Mouse (Mus musculus) spleen, adult 2 months (tissue): ENCODE results near the gene Vmn1r5. TPM values are rescaled to one million over a fixed set of nuclear protein-coding genes. Genes with fewer than 3 reads are reported as not detected.
"Not testable (repeated sequence)": the region's sequence is repeated elsewhere in the genome, so short reads cannot be mapped to it uniquely, and the experiment has no call there.

Experiments used
- DNase-seq, 2 experiments: peaks; one replicate each; pipeline versions ENCODE4 v3.0.0 to v3.0.0-alpha.2; 2012 to 2021; ENCODE audit warnings: low spot score in 2 of 2, low read depth in 1 of 2
- H3K27ac ChIP-seq: fragments of 200-500 bp; 2 replicates; pipeline ENCODE4 v1.5.1; 2012; ENCODE audit warnings: low read length, inconsistent platforms; ENCODE audit not compliant: insufficient read depth
- H3K27me3 ChIP-seq: fragments of 200-500 bp; 2 replicates; pipeline ENCODE4 v1.6.1; 2012; ENCODE audit warnings: mild to moderate bottlenecking, moderate library complexity, low read length, inconsistent platforms; ENCODE audit not compliant: control insufficient read depth, insufficient read depth
- H3K36me3 ChIP-seq: fragments of 200-500 bp; 2 replicates; pipeline ENCODE4 v1.6.1; 2012; ENCODE audit warnings: mild to moderate bottlenecking, low read length, inconsistent platforms; ENCODE audit not compliant: control insufficient read depth, insufficient read depth
- H3K4me1 ChIP-seq: fragments of 200-500 bp; 2 replicates; pipeline ENCODE4 v1.6.1; 2011; ENCODE audit warnings: inconsistent platforms; ENCODE audit not compliant: control insufficient read depth, insufficient read depth, insufficient read length
- H3K4me3 ChIP-seq: fragments of 200-500 bp; 2 replicates; pipeline ENCODE4 v1.5.1; 2011; ENCODE audit warnings: mild to moderate bottlenecking, inconsistent platforms; ENCODE audit not compliant: insufficient read depth, insufficient read length; ENCODE audit errors: extremely low read depth
- CTCF ChIP-seq: fragments of 200-500 bp; IDR thresholded peaks from 2 replicates; pipeline ENCODE4 v1.5.1; 2011; ENCODE audit warnings: mild to moderate bottlenecking, inconsistent platforms; ENCODE audit not compliant: insufficient read depth, insufficient read length, insufficient replicate concordance; ENCODE audit errors: extremely low read depth
- POLR2A ChIP-seq: fragments of 200-500 bp; IDR thresholded peaks from 2 replicates; pipeline ENCODE4 v1.6.1; 2011; ENCODE audit warnings: low read depth, low read length, inconsistent platforms
- WGBS: fragments of 180-500 bp; shearing (Covaris S2); methylation state at CpG from one replicate; pipeline ENCODE4 v1.1.7; 2018; 5-methylcytosine and 5-hydroxymethylcytosine counted together
- polyA plus RNA-seq: library from polyadenylated mRNA; depleted of rRNA; stranded (reverse); fragments of >200 nt; gene quantifications from 2 replicates; pipeline ENCODE4 v1.2.3, GENCODE M21; 2012; rRNA removed

The Vmn1r5 gene
- polyA plus RNA-seq, 1 experiment = not detected

GRCm38 (mm10) chr6:56956436-56956835 is 13.6 kb upstream of the Vmn1r5 start:
- no peak for TF ChIP-seq POLR2A
- no peak for TF ChIP-seq CTCF
- Histone ChIP-seq H3K27me3 (no peaks in the 10 kb centered on the region), H3K27ac (no peak overlapping the region), H3K36me3 (no peaks in the 10 kb centered on the region), H3K4me1 (no peaks in the 10 kb centered on the region), H3K4me3 (no peak overlapping the region)
- WGBS = 77% methylated on average over 5 of the region's 5 CpGs
- DNase-seq = no peak

DNA sequence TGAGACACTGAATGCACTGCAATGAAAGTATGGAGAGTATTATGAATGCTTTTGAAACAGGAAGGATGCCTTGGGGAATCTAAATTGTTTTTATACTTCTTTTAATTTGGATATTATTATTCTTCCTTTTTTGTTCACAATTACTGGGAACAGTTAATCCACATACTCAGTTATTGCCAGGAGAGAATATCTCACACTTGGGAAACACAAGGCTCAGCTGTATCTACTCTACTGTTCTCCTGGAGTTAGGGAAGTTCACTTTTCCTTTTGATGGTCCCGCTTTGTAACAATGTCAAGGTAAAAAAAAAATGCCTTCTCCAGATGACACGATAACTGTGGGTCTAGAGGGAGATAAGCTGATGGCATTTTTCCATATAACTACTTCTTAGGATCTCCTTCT is 26.9 kb downstream of the Vmn1r5 start, which contains the start of gene Vmn1r6:
Vmn1r6 (plus strand) TSS at position 301 of the 400 bp plus-strand sequence.
- H3K4me3 ChIP-seq = no peak within 1 kb of the TSS
- 88% methylated on average over 2 of the region's 2 CpGs for WGBS

DNA sequence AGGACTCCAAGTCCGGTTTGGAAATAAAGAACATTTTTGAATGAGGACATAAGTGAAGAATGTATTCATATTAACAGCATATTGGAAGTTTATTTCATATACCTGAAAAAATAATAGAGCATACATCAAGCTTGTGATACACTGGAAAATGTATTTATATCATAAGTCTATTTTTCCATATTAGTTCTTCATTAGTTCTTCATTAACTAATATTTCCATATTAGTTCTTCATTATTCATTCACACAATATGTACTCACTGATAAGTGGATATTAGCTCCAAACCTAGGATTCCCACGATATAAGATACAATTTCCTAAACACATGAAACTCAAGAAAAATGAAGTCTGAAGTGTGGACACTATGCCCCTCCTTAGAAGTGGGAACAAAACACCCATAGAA is 55.2 kb downstream of the Vmn1r5 start, which contains the start of gene Vmn1r7:
Vmn1r7 (minus strand) TSS at position 101 of the 400 bp plus-strand sequence.
- 86% methylated on average over 2 of the region's 2 CpGs for WGBS
- H3K4me1 ChIP-seq, H3K4me3 ChIP-seq, H3K27ac ChIP-seq, H3K27me3 ChIP-seq, H3K36me3 ChIP-seq, DNase-seq: not testable (repeated sequence)

More for the DNA sequence above, 26.9 kb downstream of the Vmn1r5 start, which contains the start of gene Vmn1r6:
- H3K27ac ChIP-seq = no peak within 1 kb of the TSS
- no peaks in the 10 kb centered on the region for H3K27me3 ChIP-seq
- DNase-seq = no peak
- H3K36me3 ChIP-seq = no peaks in the 10 kb centered on the region
- no peaks in the 10 kb centered on the region for H3K4me1 ChIP-seq
- TF ChIP-seq CTCF = no peak
- TF ChIP-seq POLR2A = no peak

DNA sequence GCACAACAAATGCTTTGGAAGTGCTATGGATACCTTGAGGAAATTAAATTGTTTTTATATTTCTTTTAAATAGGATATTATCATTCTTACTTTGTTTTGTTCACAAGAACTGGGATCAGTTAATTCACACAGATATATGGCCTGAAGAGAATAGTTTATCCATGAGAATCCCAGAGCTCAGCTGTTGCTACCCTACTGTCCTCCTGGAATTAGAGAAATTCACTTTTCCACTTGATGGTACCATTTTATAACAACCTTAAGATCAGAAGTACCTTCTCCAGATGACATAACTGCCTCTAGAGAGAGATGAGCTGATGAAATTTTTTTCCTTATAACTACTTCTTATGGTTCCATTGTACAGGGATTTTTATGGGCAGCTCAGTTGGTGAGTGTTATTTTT is 61.9 kb downstream of the Vmn1r5 start, which contains the start of gene Vmn1r8:
Vmn1r8 (plus strand) TSS at position 301 of the 400 bp plus-strand sequence.
- H3K4me1 ChIP-seq = no peaks in the 10 kb centered on the region
- TF ChIP-seq CTCF (no peak), POLR2A (no peak)
- no peaks in the 10 kb centered on the region for H3K36me3 ChIP-seq
- no peak within 1 kb of the TSS for H3K4me3 ChIP-seq
- no peak within 1 kb of the TSS for H3K27ac ChIP-seq
- no peak for DNase-seq
- no peaks in the 10 kb centered on the region for H3K27me3 ChIP-seq

GRCm38 (mm10) chr6:57034674-57035073 is 64.6 kb downstream of the Vmn1r5 start:
- DNase-seq = no peak
- Histone ChIP-seq H3K4me1 (no peaks in the 10 kb centered on the region), H3K27ac (no peak overlapping the region), H3K27me3 (no peaks in the 10 kb centered on the region), H3K36me3 (no peaks in the 10 kb centered on the region), H3K4me3 (no peak overlapping the region)
- 44% methylated on average over 2 of the region's 2 CpGs for WGBS
- no peak for TF ChIP-seq CTCF
- no peak for TF ChIP-seq POLR2A

Other genes starting within 250 kb of the Vmn1r5 start
- 7.2 and 8.0 TPM in 2 replicates for gene Kbtbd2, start 172.5 kb upstream of the Vmn1r5 start, polyA plus RNA-seq
- gene Fkbp9, start 138.2 kb upstream of the Vmn1r5 start, polyA plus RNA-seq = 6.7 and 9.2 TPM in 2 replicates
- 7.8 and 10.4 TPM in 2 replicates for gene Nt5c3, start 46.3 kb upstream of the Vmn1r5 start, polyA plus RNA-seq
- 0.05 TPM in 1 of 2 replicates, not detected in the other for gene Vmn1r4, start 46.3 kb upstream of the Vmn1r5 start, polyA plus RNA-seq
- not detected in 2 replicates for gene Vmn1r6, start 27.0 kb downstream of the Vmn1r5 start, polyA plus RNA-seq
- not detected in 2 replicates for gene Vmn1r7, start 55.1 kb downstream of the Vmn1r5 start, polyA plus RNA-seq
- not detected in 2 replicates for gene Vmn1r8, start 62.0 kb downstream of the Vmn1r5 start, polyA plus RNA-seq
- not detected in 2 replicates for gene Vmn1r9, start 96.5 kb downstream of the Vmn1r5 start, polyA plus RNA-seq
- not detected in 2 replicates for gene Vmn1r10, start 139.2 kb downstream of the Vmn1r5 start, polyA plus RNA-seq
- not detected in 2 replicates for gene Vmn1r11, start 163.2 kb downstream of the Vmn1r5 start, polyA plus RNA-seq
- gene Vmn1r12, start 186.6 kb downstream of the Vmn1r5 start, polyA plus RNA-seq = not detected in 2 replicates
- gene Vmn1r13, start 233.0 kb downstream of the Vmn1r5 start, polyA plus RNA-seq = not detected in 2 replicates